Mouse (Mus musculus) limb, embryonic 15.5 days (tissue): ENCODE data around the gene Nme7. TPM values are rescaled to one million over a fixed set of nuclear protein-coding genes. Genes with fewer than 3 reads are reported as not detected.

Experiments
- ATAC-seq: fragments of 200-750 bp; cut with Nextera tagmentation; 2 replicates; pipeline ENCODE4 v1.8.0; 2017; ENCODE audit warnings: low read depth, moderate TSS enrichment; ENCODE audit not compliant: insufficient number of reproducible peaks, low FRiP score, low TSS enrichment
- H3K27ac ChIP-seq: fragments of 300-500 bp; sonication (generic); 2 replicates; pipeline ENCODE4 v1.5.1; 2015; ENCODE audit warnings: moderate library complexity, mild to moderate bottlenecking, inconsistent platforms
- H3K27me3 ChIP-seq: fragments of 300-500 bp; sonication (generic); 2 replicates; pipeline ENCODE4 v1.6.1; 2015; ENCODE audit warnings: inconsistent platforms
- H3K36me3 ChIP-seq: fragments of 300-500 bp; sonication (generic); 2 replicates; pipeline ENCODE4 v1.6.1; 2015; ENCODE audit warnings: inconsistent platforms
- H3K4me1 ChIP-seq: fragments of 300-500 bp; sonication (generic); 2 replicates; pipeline ENCODE4 v1.6.1; 2015; ENCODE audit warnings: inconsistent platforms
- H3K4me2 ChIP-seq: fragments of 300-500 bp; sonication (generic); 2 replicates; pipeline ENCODE4 v1.6.1; 2015; ENCODE audit warnings: mild to moderate bottlenecking, inconsistent platforms
- H3K4me3 ChIP-seq: fragments of 300-500 bp; sonication (generic); 2 replicates; pipeline ENCODE4 v1.5.1; 2015; ENCODE audit warnings: mild to moderate bottlenecking, inconsistent platforms
- H3K9ac ChIP-seq: fragments of 300-500 bp; sonication (generic); 2 replicates; pipeline ENCODE4 v1.6.1; 2015; ENCODE audit warnings: inconsistent platforms
- H3K9me3 ChIP-seq: fragments of 300-500 bp; sonication (generic); 2 replicates; pipeline ENCODE4 v1.6.1; 2016; ENCODE audit warnings: inconsistent platforms
- WGBS: fragments of 180-500 bp; shearing (Covaris S2); methylation state at CpG from one replicate; pipeline ENCODE4 v1.1.7; 2015; 5-methylcytosine and 5-hydroxymethylcytosine counted together
- polyA plus RNA-seq: library from polyadenylated mRNA; unstranded; fragments of >200 nt; fragmentation: Nextera tagmentation; extraction: Ambion mirVana; gene quantifications from 2 replicates; pipeline ENCODE4 v1.2.1, GENCODE M21; 2015

Nme7 gene
- polyA plus RNA-seq, 1 experiment from 2014 or later = 31.4 TPM

DNA sequence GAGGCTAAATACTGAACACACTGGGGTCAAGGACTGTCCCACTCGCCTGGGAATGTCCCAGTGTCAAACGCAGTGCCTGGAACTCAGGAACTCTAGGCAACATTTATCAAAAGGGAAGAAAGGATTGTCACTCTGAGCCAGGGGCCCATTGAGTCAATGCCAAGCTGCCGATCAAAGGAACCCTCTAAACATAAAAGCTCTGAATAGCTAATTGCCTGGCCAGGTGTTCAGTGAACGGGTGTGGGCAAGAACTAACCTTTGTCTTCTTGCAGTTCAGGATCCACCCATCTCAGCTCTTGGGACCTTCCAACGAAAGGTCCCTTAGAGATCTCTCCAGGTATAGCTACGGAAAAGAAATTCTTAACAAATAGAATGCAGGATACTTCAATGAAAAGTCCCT is 167.1 kb downstream of the Nme7 start:
- Histone ChIP-seq H3K4me1 (no peaks in the 10 kb centered on the region), H3K4me3 (no peak overlapping the region), H3K4me2 (no peak overlapping the region), H3K9me3 (no peaks in the 10 kb centered on the region), H3K36me3 (no peaks in the 10 kb centered on the region), H3K27ac (no peak overlapping the region), H3K27me3 (no peaks in the 10 kb centered on the region), H3K9ac (no peak overlapping the region)
- WGBS = 62% methylated on average over 6 of the region's 6 CpGs
- ATAC-seq = no peak

DNA sequence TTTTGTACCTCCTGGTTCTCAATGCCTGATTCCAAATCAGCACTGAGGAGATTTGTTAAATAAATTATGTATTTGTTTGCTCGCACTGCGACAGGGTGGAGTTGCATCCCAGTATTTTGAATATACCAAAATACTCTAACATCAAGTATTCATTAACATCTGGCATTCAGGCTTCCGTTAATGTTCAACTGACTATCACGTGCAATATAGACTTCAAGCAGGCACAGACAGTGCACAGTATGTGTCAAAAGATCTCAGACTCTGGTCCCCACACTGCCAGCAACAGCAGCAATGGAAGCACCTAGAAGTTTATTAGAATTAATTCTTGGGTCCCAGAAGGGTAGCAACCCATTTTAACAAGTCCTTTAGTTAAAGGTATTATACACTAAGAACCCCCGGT is 167.7 kb downstream of the Nme7 start:
- no peaks in the 10 kb centered on the region for H3K9me3 ChIP-seq
- H3K4me1 ChIP-seq = no peaks in the 10 kb centered on the region

DNA sequence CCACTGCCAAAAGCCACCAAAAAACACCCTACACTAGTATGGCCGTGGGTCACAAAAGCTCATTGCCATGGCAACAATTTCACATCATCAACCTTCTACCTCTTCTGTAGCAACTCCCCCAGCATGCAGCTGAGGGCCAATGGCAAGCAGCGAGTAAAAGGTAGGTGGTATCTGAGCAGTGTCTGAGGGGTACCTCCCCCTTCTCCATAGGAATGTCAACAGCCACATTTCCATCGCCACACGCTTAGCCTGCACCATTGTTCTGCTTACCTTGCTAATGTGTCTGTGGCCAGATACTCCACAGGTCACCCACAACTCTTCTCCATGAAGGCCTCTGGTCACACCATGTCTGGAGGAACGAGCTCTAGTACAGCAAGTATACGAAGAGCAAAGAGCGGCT is 169.5 kb downstream of the Nme7 start:
- no peaks in the 10 kb centered on the region for H3K36me3 ChIP-seq
- 90% methylated on average over 7 of the region's 7 CpGs for WGBS
- H3K9ac ChIP-seq = no peak overlapping the region
- ATAC-seq = no peak
- no peak overlapping the region for H3K4me3 ChIP-seq
- no peaks in the 10 kb centered on the region for H3K4me1 ChIP-seq
- no peak overlapping the region for H3K4me2 ChIP-seq
- H3K27me3 ChIP-seq = no peaks in the 10 kb centered on the region
- no peak overlapping the region for H3K27ac ChIP-seq
- H3K9me3 ChIP-seq = no peaks in the 10 kb centered on the region

More for the DNA sequence above, 167.7 kb downstream of the Nme7 start:
- Histone ChIP-seq H3K36me3 (no peaks in the 10 kb centered on the region), H3K27me3 (no peaks in the 10 kb centered on the region), H3K4me2 (no peak overlapping the region), H3K9ac (no peak overlapping the region), H3K27ac (no peak overlapping the region), H3K4me3 (no peak overlapping the region)
- no peak for ATAC-seq
- 85% methylated on average over 5 of the region's 5 CpGs for WGBS

DNA sequence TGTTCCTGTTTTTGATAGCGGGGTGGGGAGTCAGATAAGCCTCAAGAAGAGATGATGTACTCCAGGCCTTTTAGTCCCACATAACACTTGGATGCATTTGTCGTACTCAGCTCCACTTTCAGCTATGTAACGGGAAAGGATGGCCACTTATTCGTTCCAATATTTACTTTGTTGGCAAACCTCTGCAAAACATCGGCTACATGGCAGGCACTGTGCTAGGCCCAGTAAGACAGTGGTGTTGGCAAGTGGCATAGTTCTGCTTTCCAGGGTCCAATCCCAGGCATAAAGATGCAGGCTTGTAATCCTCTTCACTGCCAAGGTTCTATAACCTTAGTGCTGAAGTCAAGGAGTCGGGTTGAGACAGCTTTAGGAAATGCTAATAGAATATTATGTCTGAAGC is 170.4 kb downstream of the Nme7 start:
- Histone ChIP-seq H3K27me3 (no peaks in the 10 kb centered on the region), H3K27ac (no peak overlapping the region), H3K36me3 (no peaks in the 10 kb centered on the region), H3K4me2 (no peak overlapping the region), H3K4me1 (no peaks in the 10 kb centered on the region), H3K4me3 (no peak overlapping the region), H3K9ac (no peak overlapping the region), H3K9me3 (no peaks in the 10 kb centered on the region)
- ATAC-seq = no peak
- 78% methylated on average over 6 of the region's 6 CpGs for WGBS

DNA sequence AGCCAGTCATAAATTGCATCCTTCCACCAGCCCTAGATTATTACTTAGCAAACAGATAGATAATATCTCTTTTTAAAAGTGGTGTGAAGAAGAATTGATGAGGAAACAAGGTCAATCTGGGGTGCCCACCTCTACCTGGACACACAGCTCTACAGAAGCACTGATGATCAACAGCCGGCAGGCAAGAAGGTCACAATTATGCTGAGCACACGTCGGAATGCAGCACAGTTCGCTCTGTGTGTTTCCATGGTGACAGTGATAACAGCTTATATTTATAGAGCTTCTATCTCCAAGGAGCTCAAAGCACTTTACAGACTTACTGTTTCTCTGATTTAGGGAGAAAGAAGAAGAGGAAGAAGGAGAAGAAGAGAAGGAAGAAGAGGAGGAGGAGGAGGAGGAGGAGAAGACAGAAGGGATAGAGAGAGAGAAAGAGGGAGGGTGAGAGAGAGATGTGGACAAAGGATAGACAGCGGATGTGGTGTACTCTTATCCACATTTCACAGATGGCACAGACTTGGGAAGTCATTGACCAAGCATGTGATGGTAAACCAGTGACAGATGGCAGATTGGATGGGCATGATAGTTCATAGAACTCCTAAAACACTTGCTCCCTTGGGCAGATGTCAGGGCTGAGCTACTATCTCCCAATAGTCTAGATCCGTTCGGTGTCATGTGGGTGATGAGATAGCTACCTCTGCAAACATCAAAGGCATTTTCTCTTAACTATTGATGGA is 171.0 kb downstream of the Nme7 start:
- no peak for ATAC-seq
- Histone ChIP-seq H3K9ac (no peak overlapping the region), H3K4me1 (no peaks in the 10 kb centered on the region), H3K27me3 (no peaks in the 10 kb centered on the region), H3K4me3 (no peak overlapping the region), H3K4me2 (no peak overlapping the region), H3K9me3 (no peaks in the 10 kb centered on the region), H3K36me3 (no peaks in the 10 kb centered on the region), H3K27ac (no peak overlapping the region)
- WGBS = 58% methylated on average over 7 of the region's 7 CpGs

DNA sequence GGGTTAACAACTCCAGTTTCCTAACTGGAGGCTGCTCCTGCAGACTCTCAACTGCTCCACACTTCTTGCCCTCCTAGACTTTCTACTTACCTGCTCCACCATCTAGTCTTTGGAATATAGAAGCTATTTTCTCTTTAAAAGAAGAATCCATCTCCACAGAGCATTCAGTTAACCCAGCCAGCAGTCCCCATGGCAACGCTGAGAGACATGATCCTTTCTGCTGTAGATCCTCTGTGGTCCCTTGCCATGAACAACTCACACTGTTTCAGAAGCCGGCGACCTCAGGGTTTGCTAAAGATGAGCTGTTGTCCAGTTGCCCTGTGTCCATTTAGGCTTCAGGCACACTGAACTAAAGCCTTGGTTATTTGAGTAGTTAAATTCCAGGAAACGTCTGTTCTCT is 172.0 kb downstream of the Nme7 start:
- Histone ChIP-seq H3K9ac (no peak overlapping the region), H3K4me3 (no peak overlapping the region), H3K9me3 (no peaks in the 10 kb centered on the region), H3K36me3 (no peaks in the 10 kb centered on the region), H3K27ac (no peak overlapping the region), H3K4me1 (no peaks in the 10 kb centered on the region), H3K4me2 (no peak overlapping the region), H3K27me3 (no peaks in the 10 kb centered on the region)
- 82% methylated on average over 4 of the region's 4 CpGs for WGBS
- ATAC-seq = no peak

DNA sequence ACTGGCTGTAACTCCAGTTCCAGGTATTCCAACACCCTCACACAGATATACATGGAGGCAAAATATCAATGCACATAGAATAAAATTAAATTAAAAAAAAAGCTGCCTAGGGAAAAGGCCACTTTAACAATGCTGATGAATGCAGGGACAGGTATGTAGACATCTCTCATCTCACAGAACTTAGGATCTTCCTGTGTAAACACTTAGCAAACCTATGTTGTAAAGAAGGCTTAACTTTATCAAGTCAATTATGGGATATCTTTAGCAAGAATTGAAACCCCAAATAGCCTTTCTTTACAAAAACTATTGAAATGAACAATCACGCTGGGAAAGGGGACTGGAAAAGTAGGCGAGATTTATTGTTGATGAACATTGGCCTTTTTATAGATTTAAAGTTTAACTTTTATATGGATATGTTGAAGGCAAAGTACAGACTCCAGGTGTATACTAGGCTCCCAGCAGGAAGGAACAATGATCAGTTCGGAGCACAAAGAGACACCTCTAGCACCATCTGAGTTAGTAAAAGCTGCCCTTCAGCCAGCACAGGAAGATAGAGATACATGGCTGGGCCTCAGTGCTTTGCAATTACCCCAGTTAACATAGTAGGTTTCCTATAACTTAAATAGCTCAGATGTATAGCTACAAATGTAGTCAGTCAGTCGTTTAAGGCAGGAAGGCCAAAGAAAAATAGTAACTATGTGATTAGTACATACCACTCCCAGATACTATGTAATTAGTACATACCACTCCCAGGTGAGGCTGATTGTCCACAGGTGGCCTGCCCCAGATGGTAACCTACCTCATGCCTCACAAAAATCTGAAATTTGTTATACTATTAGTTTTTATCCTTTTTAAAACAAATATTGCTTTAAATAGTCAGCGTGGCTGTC is 177.1 kb downstream of the Nme7 start:
- H3K4me3 ChIP-seq = no peak overlapping the region
- no peak overlapping the region for H3K4me2 ChIP-seq
- no peak overlapping the region for H3K27ac ChIP-seq
- no peaks in the 10 kb centered on the region for H3K9me3 ChIP-seq
- H3K27me3 ChIP-seq = no peaks in the 10 kb centered on the region
- no peaks in the 10 kb centered on the region for H3K36me3 ChIP-seq
- 72% methylated on average over 5 of the region's 5 CpGs for WGBS
- H3K9ac ChIP-seq = no peak overlapping the region
- ATAC-seq = no peak
- no peaks in the 10 kb centered on the region for H3K4me1 ChIP-seq

DNA sequence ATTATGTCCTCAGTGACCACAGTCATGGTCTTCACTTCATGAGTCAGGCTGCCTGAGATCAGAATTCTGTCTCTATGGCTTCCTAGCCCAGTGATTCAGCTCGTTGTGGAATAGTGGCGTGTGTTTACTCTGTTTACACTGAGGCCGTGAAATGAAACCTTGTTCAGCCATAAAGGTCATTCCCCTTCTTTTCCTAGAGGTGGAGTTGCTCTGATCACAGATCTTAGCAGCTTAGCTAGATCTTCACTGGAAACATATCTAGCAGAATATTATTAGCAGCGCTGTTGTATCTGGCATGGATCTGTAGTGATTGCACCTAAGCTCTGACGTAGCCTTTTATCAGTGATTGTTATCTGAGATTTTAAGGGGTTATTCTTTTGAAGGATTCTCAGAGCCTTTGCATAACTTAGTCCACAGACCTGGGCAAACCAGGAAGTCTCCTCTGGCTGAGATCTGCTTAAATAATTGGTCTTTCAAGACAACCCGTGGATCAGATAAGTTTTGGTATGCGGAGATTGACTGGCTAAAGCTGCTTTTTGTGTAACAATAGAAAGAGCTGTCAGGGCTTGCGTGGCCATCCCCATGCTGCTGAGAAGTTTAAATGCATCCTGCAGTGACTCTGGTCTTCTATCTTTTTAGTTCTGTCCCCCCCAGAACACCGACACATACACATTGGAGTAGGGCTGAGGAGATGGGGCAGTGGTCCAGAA is 177.9 kb downstream of the Nme7 start:
- H3K4me1 ChIP-seq = no peaks in the 10 kb centered on the region
- H3K27me3 ChIP-seq = no peaks in the 10 kb centered on the region
- H3K4me2 ChIP-seq = no peak overlapping the region
- H3K9me3 ChIP-seq = no peaks in the 10 kb centered on the region
- no peak overlapping the region for H3K27ac ChIP-seq
- H3K9ac ChIP-seq = no peak overlapping the region
- no peaks in the 10 kb centered on the region for H3K36me3 ChIP-seq
- 54% methylated on average over 9 of the region's 9 CpGs for WGBS
- no peak overlapping the region for H3K4me3 ChIP-seq
- no peak for ATAC-seq

DNA sequence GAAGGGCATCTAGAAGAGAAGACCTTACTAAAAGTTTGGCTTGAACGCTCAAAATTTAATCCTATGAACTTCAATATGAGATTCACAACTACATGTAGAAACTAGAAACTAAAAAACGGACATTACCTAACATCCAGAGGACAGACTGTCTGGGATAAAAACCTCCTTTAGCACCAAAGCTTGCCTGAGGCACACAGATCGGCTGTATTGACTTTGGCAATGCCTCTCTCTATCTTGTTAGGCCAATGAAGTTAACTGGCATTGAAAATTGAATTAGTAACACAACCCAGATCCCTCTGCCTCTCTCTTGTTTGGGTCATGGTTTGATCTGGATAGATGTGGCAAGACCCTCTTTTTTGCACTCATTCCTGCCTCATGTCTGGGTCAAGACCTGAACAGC is 178.9 kb downstream of the Nme7 start:
- Histone ChIP-seq H3K27me3 (no peaks in the 10 kb centered on the region), H3K36me3 (no peaks in the 10 kb centered on the region), H3K27ac (no peak overlapping the region), H3K4me3 (no peak overlapping the region), H3K4me2 (no peak overlapping the region), H3K9me3 (no peaks in the 10 kb centered on the region), H3K9ac (no peak overlapping the region), H3K4me1 (no peaks in the 10 kb centered on the region)
- 81% methylated on average over 3 of the region's 3 CpGs for WGBS
- ATAC-seq = no peak

DNA sequence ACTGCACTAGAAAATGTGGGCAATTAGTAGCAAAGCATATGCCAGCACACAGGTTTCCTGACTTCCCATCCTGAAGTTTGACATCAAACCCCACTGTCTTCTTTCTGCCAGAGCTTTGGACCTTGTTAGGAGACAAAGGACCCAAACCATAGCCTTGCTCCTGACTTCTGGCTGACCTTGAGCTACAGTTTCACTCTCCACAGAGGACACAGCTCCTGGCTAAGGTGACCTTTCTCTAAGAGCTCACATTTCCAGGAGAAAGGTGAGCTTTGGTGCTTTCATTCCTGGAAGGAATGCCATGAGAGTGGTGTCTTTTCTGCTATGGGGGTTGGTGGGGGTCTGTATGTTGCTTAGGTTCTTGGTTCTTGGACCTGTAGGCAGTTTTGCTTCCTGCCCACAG is 179.8 kb downstream of the Nme7 start:
- H3K9ac ChIP-seq = no peak overlapping the region
- H3K36me3 ChIP-seq = no peaks in the 10 kb centered on the region
- ATAC-seq = no peak
- H3K4me3 ChIP-seq = no peak overlapping the region
- H3K27me3 ChIP-seq = no peaks in the 10 kb centered on the region
- H3K27ac ChIP-seq = no peak overlapping the region
- H3K9me3 ChIP-seq = no peaks in the 10 kb centered on the region
- H3K4me2 ChIP-seq = no peak overlapping the region
- no peaks in the 10 kb centered on the region for H3K4me1 ChIP-seq
